Mouse (Mus musculus): ENCODE measurements around the gene Cirbp. TPM values are rescaled to one million over a fixed set of nuclear protein-coding genes. Genes with fewer than 3 reads are reported as not detected.

The Cirbp gene
- polyA plus RNA-seq, 1 experiment, result 30.9 TPM

DNA sequence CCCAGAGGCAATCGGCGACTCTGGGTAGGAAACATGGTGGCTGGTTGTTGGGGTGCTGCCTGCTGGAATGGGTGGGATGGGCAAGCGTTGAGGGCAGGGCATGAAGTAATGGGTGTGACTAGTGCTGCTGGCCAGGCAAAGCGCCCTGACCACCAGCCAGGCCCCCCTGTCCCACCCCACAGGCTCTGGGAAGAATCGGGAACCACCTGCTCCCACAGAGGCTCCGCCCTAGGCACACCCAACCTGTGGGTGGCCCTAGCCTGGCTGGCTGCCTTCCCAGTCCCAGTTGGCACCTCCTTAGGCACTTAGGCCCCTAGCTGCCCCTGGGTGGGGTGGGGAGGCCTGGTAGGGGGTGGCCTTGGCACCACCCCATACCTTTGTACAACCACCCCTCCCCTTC, 19.9 kb upstream of the Cirbp start:
- no peak overlapping the region for H3K4me3 ChIP-seq (ENCODE audit: insufficient read depth, poor library complexity, severe bottlenecking)
- H3K36me3 ChIP-seq (ENCODE audit: control insufficient read depth, insufficient read depth), result peaks cover 47% of the 10 kb centered on the region
- TF ChIP-seq FOSL1 (IDR thresholded peaks at IDR 0.05; ENCODE audit: insufficient read depth, low read length, poor library complexity, severe bottlenecking) (no peak), MAX (IDR thresholded peaks at IDR 0.05) (no peak), USF1 (IDR thresholded peaks at IDR 0.05; ENCODE audit: low read depth) (no peak), CEBPB (IDR thresholded peaks at IDR 0.05; ENCODE audit: low read depth) (no peak), CTCF (IDR thresholded peaks at IDR 0.05; ENCODE audit: control insufficient read depth, insufficient read depth, insufficient read length) (no peak), MYOG (IDR thresholded peaks at IDR 0.05; ENCODE audit: control insufficient read depth, extremely low read depth, insufficient read length) (no peak)
- no peaks in the 10 kb centered on the region for H3K27me3 ChIP-seq (ENCODE audit: control insufficient read depth, insufficient read depth, insufficient read length)
- no peak overlapping the region for H3ac ChIP-seq (ENCODE audit: control insufficient read depth, insufficient read length, low read depth)
- peaks cover 46% of the 10 kb centered on the region for H3K79me3 ChIP-seq (ENCODE audit: low read depth)
- peaks cover 74% of the 10 kb centered on the region for H3K79me2 ChIP-seq (ENCODE audit: control insufficient read depth, insufficient read depth)

DNA sequence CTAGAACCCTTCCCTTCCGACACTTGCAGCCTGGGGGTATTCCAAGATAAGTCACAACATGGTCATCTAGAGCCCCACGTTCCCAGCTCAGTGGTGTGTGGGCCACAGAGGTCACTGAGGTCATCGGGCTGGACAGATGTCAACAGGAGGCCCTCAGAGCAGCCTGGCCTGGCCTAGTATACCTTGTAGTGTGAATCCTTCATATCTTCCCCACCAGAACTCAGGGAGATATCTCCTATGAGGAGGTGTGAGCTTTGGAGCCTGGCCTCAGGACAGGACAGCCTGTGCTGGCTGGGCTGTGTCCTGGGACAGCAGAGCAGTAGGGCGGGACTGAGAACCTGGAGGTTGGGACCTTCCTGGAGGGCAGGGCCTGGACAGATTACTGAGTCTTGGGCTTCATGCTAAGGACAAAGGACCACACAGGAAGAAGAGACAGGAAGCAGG, 19.2 kb upstream of the Cirbp start:
- peaks cover 54% of the 10 kb centered on the region for H3K36me3 ChIP-seq (ENCODE audit: control insufficient read depth, insufficient read depth)
- H3K79me2 ChIP-seq (ENCODE audit: control insufficient read depth, insufficient read depth), result peaks cover 81% of the 10 kb centered on the region
- TF ChIP-seq FOSL1 (IDR thresholded peaks at IDR 0.05; ENCODE audit: insufficient read depth, low read length, poor library complexity, severe bottlenecking) (no peak), CEBPB (IDR thresholded peaks at IDR 0.05; ENCODE audit: low read depth) (no peak), USF1 (IDR thresholded peaks at IDR 0.05; ENCODE audit: low read depth) (no peak), MAX (IDR thresholded peaks at IDR 0.05) (no peak), MYOD1 (IDR thresholded peaks at IDR 0.05; ENCODE audit: control insufficient read depth, insufficient read length, low read depth) (no peak), MYOG (IDR thresholded peaks at IDR 0.05; ENCODE audit: control insufficient read depth, extremely low read depth, insufficient read length) (no peak), CTCF (IDR thresholded peaks at IDR 0.05; ENCODE audit: control insufficient read depth, insufficient read depth, insufficient read length) (no peak)
- H3K4me3 ChIP-seq (ENCODE audit: insufficient read depth, poor library complexity, severe bottlenecking), result no peak overlapping the region
- H3K27me3 ChIP-seq (ENCODE audit: control insufficient read depth, insufficient read depth, insufficient read length), result no peaks in the 10 kb centered on the region
- peak overlapping the region; percentile 36 for H3ac ChIP-seq (ENCODE audit: control insufficient read depth, insufficient read length, low read depth)
- peaks cover 53% of the 10 kb centered on the region for H3K79me3 ChIP-seq (ENCODE audit: low read depth)

DNA sequence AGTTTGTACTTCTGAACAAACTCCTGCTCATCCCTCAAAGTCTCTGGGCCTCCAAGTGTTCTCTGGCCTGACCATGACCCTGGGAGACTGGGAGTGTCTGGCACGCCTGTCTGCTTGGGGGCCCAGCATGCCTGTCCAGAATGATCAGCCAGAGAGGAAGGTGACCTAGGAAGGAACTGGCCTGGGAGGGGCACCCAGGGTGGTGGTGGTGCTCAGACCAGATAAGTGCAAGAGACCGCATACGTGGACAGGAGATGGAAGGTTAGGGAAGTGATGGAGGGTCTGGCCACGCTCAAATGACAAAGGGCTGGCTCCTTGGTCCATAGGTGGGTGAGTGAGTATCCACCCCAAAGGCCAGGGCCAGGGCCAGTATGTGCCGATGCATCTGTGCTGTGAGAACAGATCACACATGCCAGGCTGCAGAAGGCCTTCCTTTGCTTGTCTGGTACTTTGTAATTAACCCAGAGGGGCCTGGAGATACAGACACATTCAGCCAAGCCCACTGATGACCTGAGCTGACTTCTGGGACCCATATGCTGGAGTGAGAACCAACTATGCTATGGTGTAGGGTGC, 18.6 kb upstream of the Cirbp start:
- peaks cover 60% of the 10 kb centered on the region for H3K36me3 ChIP-seq (ENCODE audit: control insufficient read depth, insufficient read depth)

DNA sequence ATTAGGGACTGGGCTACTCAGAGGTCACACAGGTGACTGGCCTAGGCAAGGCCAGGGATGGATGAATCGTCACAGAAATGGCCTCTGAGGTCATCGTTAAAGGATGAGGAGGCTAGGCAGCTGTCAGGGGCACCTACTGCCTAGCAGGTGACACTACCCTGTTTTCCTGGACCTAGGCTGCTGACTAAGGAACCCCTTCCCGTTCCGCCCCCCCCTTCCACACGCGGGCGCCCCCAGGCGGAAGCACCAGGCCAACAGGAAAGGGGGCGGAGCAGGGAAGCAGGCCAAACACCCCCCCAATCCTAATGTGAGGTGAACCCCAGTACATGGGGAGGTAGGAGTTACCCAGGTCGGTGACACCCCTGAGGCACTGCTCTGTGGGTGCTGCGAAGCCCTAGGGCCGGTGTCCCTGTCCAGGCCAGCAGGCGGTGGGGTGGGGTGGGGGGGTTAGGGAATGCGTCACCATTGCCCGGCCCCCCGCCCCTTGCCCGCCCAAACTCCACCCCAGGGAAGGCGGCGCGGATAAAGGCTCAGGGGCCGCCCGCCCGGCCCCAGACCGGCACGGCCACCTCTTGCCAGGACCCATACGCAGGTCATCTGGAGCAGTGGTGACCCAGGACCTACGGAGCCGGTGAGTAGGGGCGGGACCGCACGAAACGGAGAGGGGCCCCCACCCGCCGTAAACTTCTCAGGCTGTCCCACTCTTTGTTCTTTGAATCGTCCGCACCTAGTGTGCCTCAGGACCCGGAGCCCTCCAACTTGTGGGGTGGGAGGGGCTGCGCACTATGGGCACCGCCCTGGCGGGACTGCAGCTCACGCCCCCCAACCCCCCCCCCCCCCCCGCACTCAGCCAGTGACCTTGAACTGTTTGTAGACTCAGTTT, 17.8 kb upstream of the Cirbp start, which contains the start of gene Midn:
Gene Midn (plus strand): TSS at position 554 of the 883 bp plus-strand sequence.
- Histone ChIP-seq H3K4me3 (ENCODE audit: insufficient read depth, poor library complexity, severe bottlenecking) (peak within 1 kb of the TSS; percentile 93), H3K79me3 (ENCODE audit: low read depth) (peaks cover 59% of the 10 kb centered on the region), H3K36me3 (ENCODE audit: control insufficient read depth, insufficient read depth) (peaks cover 67% of the 10 kb centered on the region), H3K27me3 (ENCODE audit: control insufficient read depth, insufficient read depth, insufficient read length) (no peaks in the 10 kb centered on the region), H3K79me2 (ENCODE audit: control insufficient read depth, insufficient read depth) (peaks cover 85% of the 10 kb centered on the region), H3ac (ENCODE audit: control insufficient read depth, insufficient read length, low read depth) (peak within 1 kb of the TSS; percentile 95)
- no peak for TF ChIP-seq FOSL1 (IDR thresholded peaks at IDR 0.05; ENCODE audit: insufficient read depth, low read length, poor library complexity, severe bottlenecking)
- no peak for TF ChIP-seq MAX (IDR thresholded peaks at IDR 0.05)
- peak; percentile 64 for TF ChIP-seq CTCF (IDR thresholded peaks at IDR 0.05; ENCODE audit: control insufficient read depth, insufficient read depth, insufficient read length)
- TF ChIP-seq CEBPB (IDR thresholded peaks at IDR 0.05; ENCODE audit: low read depth), result no peak
- TF ChIP-seq MYOG (IDR thresholded peaks at IDR 0.05; ENCODE audit: control insufficient read depth, extremely low read depth, insufficient read length), result no peak
- peak; percentile 62 for TF ChIP-seq MYOD1 (IDR thresholded peaks at IDR 0.05; ENCODE audit: control insufficient read depth, insufficient read length, low read depth)
- no peak for TF ChIP-seq USF1 (IDR thresholded peaks at IDR 0.05; ENCODE audit: low read depth)

More for the DNA sequence above, 18.6 kb upstream of the Cirbp start:
- TF ChIP-seq FOSL1 (IDR thresholded peaks at IDR 0.05; ENCODE audit: insufficient read depth, low read length, poor library complexity, severe bottlenecking) (no peak), USF1 (IDR thresholded peaks at IDR 0.05; ENCODE audit: low read depth) (no peak), MAX (IDR thresholded peaks at IDR 0.05) (no peak), CEBPB (IDR thresholded peaks at IDR 0.05; ENCODE audit: low read depth) (no peak), CTCF (IDR thresholded peaks at IDR 0.05; ENCODE audit: control insufficient read depth, insufficient read depth, insufficient read length) (no peak), MYOG (IDR thresholded peaks at IDR 0.05; ENCODE audit: control insufficient read depth, extremely low read depth, insufficient read length) (no peak), MYOD1 (IDR thresholded peaks at IDR 0.05; ENCODE audit: control insufficient read depth, insufficient read length, low read depth) (no peak)
- H3K79me3 ChIP-seq (ENCODE audit: low read depth), result peaks cover 59% of the 10 kb centered on the region
- H3ac ChIP-seq (ENCODE audit: control insufficient read depth, insufficient read length, low read depth), result peak overlapping the region; percentile 25
- H3K27me3 ChIP-seq (ENCODE audit: control insufficient read depth, insufficient read depth, insufficient read length), result no peaks in the 10 kb centered on the region
- H3K4me3 ChIP-seq (ENCODE audit: insufficient read depth, poor library complexity, severe bottlenecking), result no peak overlapping the region
- H3K79me2 ChIP-seq (ENCODE audit: control insufficient read depth, insufficient read depth), result peaks cover 85% of the 10 kb centered on the region

DNA sequence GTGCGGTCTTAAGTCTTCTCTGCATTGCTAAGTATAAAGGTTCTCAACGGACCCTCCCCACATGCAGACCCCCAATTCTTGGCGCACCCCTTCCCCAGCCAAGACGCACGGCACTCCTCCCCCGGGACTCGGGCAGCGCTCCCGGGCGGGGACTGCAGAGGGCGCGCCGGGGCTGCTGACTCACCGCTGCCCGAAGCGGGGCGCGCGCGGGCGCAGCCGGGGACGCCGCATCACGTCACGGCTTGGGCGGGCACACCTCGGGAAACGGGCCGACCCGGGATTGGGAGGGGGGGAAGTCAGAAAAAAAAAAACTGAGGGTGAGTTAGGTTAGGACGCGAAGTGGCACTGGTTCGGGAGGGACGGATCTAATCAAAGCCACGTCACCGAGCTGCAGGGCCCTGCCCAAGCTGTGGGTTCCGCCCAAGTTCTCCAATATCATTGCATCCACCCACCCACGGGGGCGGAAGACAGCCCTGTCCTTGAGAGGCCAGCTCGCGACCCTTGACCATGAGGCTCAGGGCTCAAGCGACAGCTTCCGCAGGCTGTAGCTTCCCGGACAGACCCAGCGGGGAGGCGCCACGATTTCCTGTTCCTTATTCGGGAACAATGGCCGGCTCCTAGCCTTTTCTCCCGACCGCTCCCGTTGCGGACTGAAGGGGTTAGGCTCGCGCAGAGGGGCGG, 17.0 kb upstream of the Cirbp start:
- Histone ChIP-seq H3ac (ENCODE audit: control insufficient read depth, insufficient read length, low read depth) (peak overlapping the region; percentile 95), H3K4me3 (ENCODE audit: insufficient read depth, poor library complexity, severe bottlenecking) (peak overlapping the region; percentile 93), H3K27me3 (ENCODE audit: control insufficient read depth, insufficient read depth, insufficient read length) (no peaks in the 10 kb centered on the region), H3K36me3 (ENCODE audit: control insufficient read depth, insufficient read depth) (peaks cover 69% of the 10 kb centered on the region), H3K79me3 (ENCODE audit: low read depth) (peaks cover 60% of the 10 kb centered on the region), H3K79me2 (ENCODE audit: control insufficient read depth, insufficient read depth) (peaks cover 85% of the 10 kb centered on the region)
- TF ChIP-seq MYOG (IDR thresholded peaks at IDR 0.05; ENCODE audit: control insufficient read depth, extremely low read depth, insufficient read length) (no peak), CTCF (IDR thresholded peaks at IDR 0.05; ENCODE audit: control insufficient read depth, insufficient read depth, insufficient read length) (peak; percentile 86)
